Mouse (Mus musculus): ENCODE data around the gene Aprt. TPM values are rescaled to one million over a fixed set of nuclear protein-coding genes. Genes with fewer than 3 reads are reported as not detected.

Aprt gene
- polyA plus RNA-seq, 1 experiment from 2014 or later = 545 TPM

- ATAC-seq = no peak
- 87% methylated on average over 8 of the region's 8 CpGs for WGBS
- Histone ChIP-seq H3K27me3 (replicated peaks) (no peaks in the 10 kb centered on the region), H3K27ac (no peak overlapping the region), H3K9ac (no peak overlapping the region), H3K4me2 (replicated peaks) (no peak overlapping the region), H3K9me3 (no peaks in the 10 kb centered on the region), H3K4me1 (replicated peaks) (peaks cover 35% of the 10 kb centered on the region), H3K36me3 (no peaks in the 10 kb centered on the region), H3K4me3 (replicated peaks) (no peak overlapping the region)
Observed at GRCm38 (mm10) chr8:122544138-122544537, 32.6 kb downstream of the Aprt start.

- Histone ChIP-seq H3K36me3 (no peaks in the 10 kb centered on the region), H3K9me3 (no peaks in the 10 kb centered on the region), H3K4me2 (replicated peaks) (no peak overlapping the region), H3K4me3 (replicated peaks) (no peak overlapping the region), H3K27me3 (replicated peaks) (no peaks in the 10 kb centered on the region), H3K4me1 (replicated peaks) (peaks cover 19% of the 10 kb centered on the region), H3K9ac (no peak overlapping the region), H3K27ac (no peak overlapping the region)
- WGBS = 96% methylated on average over 9 of the region's 9 CpGs
- no peak for ATAC-seq
Observed at GRCm38 (mm10) chr8:122538310-122539076, 38.2 kb downstream of the Aprt start.

GRCm38 (mm10) chr8:122537812-122538211 is 38.9 kb downstream of the Aprt start:
- Histone ChIP-seq H3K27me3 (replicated peaks) (no peaks in the 10 kb centered on the region), H3K27ac (peak overlapping the region; percentile 56; the same call in 1 of the 2 replicates), H3K36me3 (no peaks in the 10 kb centered on the region), H3K4me3 (replicated peaks) (no peak overlapping the region), H3K9me3 (no peaks in the 10 kb centered on the region), H3K9ac (no peak overlapping the region), H3K4me2 (replicated peaks) (no peak overlapping the region), H3K4me1 (replicated peaks) (peaks cover 19% of the 10 kb centered on the region)
- peak; percentile 18; the same call in 1 of the 2 replicates for ATAC-seq
- 65% methylated on average over 2 of the region's 2 CpGs for WGBS

GRCm38 (mm10) chr8:122537033-122537432 is 39.7 kb downstream of the Aprt start:
- no peaks in the 10 kb centered on the region for H3K36me3 ChIP-seq
- 10% methylated on average over 6 of the region's 6 CpGs for WGBS
- H3K4me3 ChIP-seq (replicated peaks) = no peak overlapping the region
- H3K27ac ChIP-seq = peak overlapping the region; percentile 56
- no peak overlapping the region for H3K9ac ChIP-seq
- no peaks in the 10 kb centered on the region for H3K9me3 ChIP-seq
- no peaks in the 10 kb centered on the region for H3K27me3 ChIP-seq (replicated peaks)
- H3K4me2 ChIP-seq (replicated peaks) = peak overlapping the region; percentile 22; the same call in 1 of the 2 replicates
- ATAC-seq = peak; percentile 91
- peaks cover 19% of the 10 kb centered on the region for H3K4me1 ChIP-seq (replicated peaks)

GRCm38 (mm10) chr8:122531312-122531711 is 45.4 kb downstream of the Aprt start:
- Histone ChIP-seq H3K27me3 (replicated peaks) (no peaks in the 10 kb centered on the region), H3K36me3 (no peaks in the 10 kb centered on the region), H3K27ac (peak overlapping the region; percentile 7; the same call in 1 of the 2 replicates), H3K9ac (no peak overlapping the region), H3K4me3 (replicated peaks) (no peak overlapping the region), H3K4me1 (replicated peaks) (peaks cover 16% of the 10 kb centered on the region), H3K4me2 (replicated peaks) (no peak overlapping the region), H3K9me3 (no peaks in the 10 kb centered on the region)
- no peak for ATAC-seq
- WGBS = 75% methylated on average over 8 of the region's 8 CpGs

GRCm38 (mm10) chr8:122529159-122529558 is 47.5 kb downstream of the Aprt start:
- Histone ChIP-seq H3K36me3 (no peaks in the 10 kb centered on the region), H3K9me3 (no peaks in the 10 kb centered on the region), H3K4me1 (replicated peaks) (peaks cover 34% of the 10 kb centered on the region), H3K27ac (no peak overlapping the region), H3K4me3 (replicated peaks) (no peak overlapping the region), H3K9ac (no peak overlapping the region), H3K4me2 (replicated peaks) (no peak overlapping the region), H3K27me3 (replicated peaks) (no peaks in the 10 kb centered on the region)
- 88% methylated on average over 4 of the region's 4 CpGs for WGBS
- ATAC-seq = no peak

GRCm38 (mm10) chr8:122527937-122528336 is 48.8 kb downstream of the Aprt start:
- H3K4me3 ChIP-seq (replicated peaks) = no peak overlapping the region
- peaks cover 45% of the 10 kb centered on the region for H3K4me1 ChIP-seq (replicated peaks)
- ATAC-seq = no peak
- no peaks in the 10 kb centered on the region for H3K9me3 ChIP-seq
- 91% methylated on average over 3 of the region's 3 CpGs for WGBS
- no peak overlapping the region for H3K4me2 ChIP-seq (replicated peaks)
- no peaks in the 10 kb centered on the region for H3K36me3 ChIP-seq
- no peak overlapping the region for H3K9ac ChIP-seq
- H3K27me3 ChIP-seq (replicated peaks) = no peaks in the 10 kb centered on the region
- H3K27ac ChIP-seq = no peak overlapping the region

- WGBS = 50% methylated on average over 7 of the region's 7 CpGs
- no peak overlapping the region for H3K4me2 ChIP-seq (replicated peaks)
- no peaks in the 10 kb centered on the region for H3K27me3 ChIP-seq (replicated peaks)
- no peak overlapping the region for H3K4me3 ChIP-seq (replicated peaks)
- H3K9me3 ChIP-seq = no peaks in the 10 kb centered on the region
- peak overlapping the region; percentile 42 for H3K27ac ChIP-seq
- ATAC-seq = no peak
- H3K9ac ChIP-seq = 0 out of 2 replicates have a peak overlapping the region, but pooled peaks have one; percentile 24
- H3K4me1 ChIP-seq (replicated peaks) = peaks cover 49% of the 10 kb centered on the region
- no peaks in the 10 kb centered on the region for H3K36me3 ChIP-seq
Observed at GRCm38 (mm10) chr8:122526526-122527170, 50.1 kb downstream of the Aprt start.

- H3K27ac ChIP-seq = peak overlapping the region; percentile 42
- H3K9ac ChIP-seq = 0 out of 2 replicates have a peak overlapping the region, but pooled peaks have one; percentile 24
- ATAC-seq = no peak
- no peaks in the 10 kb centered on the region for H3K27me3 ChIP-seq (replicated peaks)
- H3K36me3 ChIP-seq = no peaks in the 10 kb centered on the region
- H3K4me2 ChIP-seq (replicated peaks) = no peak overlapping the region
- H3K4me3 ChIP-seq (replicated peaks) = no peak overlapping the region
- WGBS = 54% methylated on average over 3 of the region's 3 CpGs
- H3K9me3 ChIP-seq = no peaks in the 10 kb centered on the region
- H3K4me1 ChIP-seq (replicated peaks) = peaks cover 48% of the 10 kb centered on the region
Observed at GRCm38 (mm10) chr8:122526084-122526483, 50.6 kb downstream of the Aprt start.

GRCm38 (mm10) chr8:122525004-122525403 is 51.7 kb downstream of the Aprt start:
- Histone ChIP-seq H3K9ac (no peak overlapping the region), H3K9me3 (no peaks in the 10 kb centered on the region), H3K4me2 (replicated peaks) (no peak overlapping the region), H3K27ac (no peak overlapping the region), H3K36me3 (no peaks in the 10 kb centered on the region), H3K4me3 (replicated peaks) (no peak overlapping the region), H3K4me1 (replicated peaks) (peaks cover 54% of the 10 kb centered on the region), H3K27me3 (replicated peaks) (no peaks in the 10 kb centered on the region)
- no peak for ATAC-seq
- WGBS = 66% methylated on average over 6 of the region's 6 CpGs
